Mouse (Mus musculus) hematopoietic multipotent progenitor cell, adult 10-12 weeks (in vitro differentiated cells): ENCODE measurements around the gene Lsm7. TPM values are rescaled to one million over a fixed set of nuclear protein-coding genes. Genes with fewer than 3 reads are reported as not detected.

Experiments
- polyA plus RNA-seq: library from polyadenylated mRNA; stranded (reverse); fragments of >175 nt; gene quantifications from 2 replicates; pipeline ENCODE4 v1.2.3, GENCODE M21; 2012; ENCODE audit warnings: low replicate concordance

The Lsm7 gene
- 51.6 and 117 TPM in 2 replicates for polyA plus RNA-seq

GRCm38 (mm10) chr10:80854913-80855748 lies at the start of gene Lsm7, which contains the start of gene Sppl2b:
Lsm7 (minus strand) TSS chr10:80855209.
Sppl2b (plus strand) TSS chr10:80855275.

GRCm38 (mm10) chr10:80900318-80901247 lies 45.6 kb upstream of the Lsm7 start, which contains the start of gene Timm13:
Timm13 (minus strand) TSS chr10:80900969.

GRCm38 (mm10) chr10:80871581-80871980 lies 16.6 kb upstream of the Lsm7 start, which contains the start of gene Tmprss9:
Tmprss9 (plus strand) TSS chr10:80871848.

GRCm38 (mm10) chr10:80843931-80844547 lies 11.0 kb downstream of the Lsm7 start, which contains the start of gene Lingo3:
Lingo3 (minus strand) TSS chr10:80844039.

GRCm38 (mm10) chr10:80826151-80827062 lies 28.6 kb downstream of the Lsm7 start, which contains the start of gene Oaz1:
Oaz1 (plus strand) TSS chr10:80826656.

GRCm38 (mm10) chr10:80813366-80813765 lies 41.6 kb downstream of the Lsm7 start, which contains the start of gene Jsrp1:
Jsrp1 (minus strand) TSS chr10:80813498.

GRCm38 (mm10) chr10:80804916-80805315 lies 50.1 kb downstream of the Lsm7 start, which contains the start of gene Amh:
Amh (plus strand) TSS chr10:80805243.

Other genes starting within 250 kb of the Lsm7 start
- gene Gm49322, start 249.2 kb downstream of the Lsm7 start, polyA plus RNA-seq, result 0.94 and 4.2 TPM in 2 replicates
- 480 and 641 TPM in 2 replicates for gene Csnk1g2, start 232.4 kb downstream of the Lsm7 start, polyA plus RNA-seq
- 79.6 and 100 TPM in 2 replicates for gene Btbd2, start 198.1 kb downstream of the Lsm7 start, polyA plus RNA-seq
- gene Mknk2, start 177.1 kb downstream of the Lsm7 start, polyA plus RNA-seq, result 710 and 986 TPM in 2 replicates
- gene Mob3a, start 153.2 kb downstream of the Lsm7 start, polyA plus RNA-seq, result 101 and 135 TPM in 2 replicates
- gene Izumo4, start 153.0 kb downstream of the Lsm7 start, polyA plus RNA-seq, result 65.5 and 73.9 TPM in 2 replicates
- 42.2 and 65.5 TPM in 2 replicates for gene Ap3d1, start 112.9 kb downstream of the Lsm7 start, polyA plus RNA-seq
- 80.4 and 136 TPM in 2 replicates for gene Dot1l, start 100.0 kb downstream of the Lsm7 start, polyA plus RNA-seq
- gene Sf3a2, start 57.0 kb downstream of the Lsm7 start, polyA plus RNA-seq, result 321 and 932 TPM in 2 replicates
- gene Plekhj1, start 56.6 kb downstream of the Lsm7 start, polyA plus RNA-seq, result 209 and 238 TPM in 2 replicates
- 1.1 and 3.0 TPM in 2 replicates for gene Amh, start 50.0 kb downstream of the Lsm7 start, polyA plus RNA-seq
- not detected in 2 replicates for gene Jsrp1, start 41.7 kb downstream of the Lsm7 start, polyA plus RNA-seq
- 1,467 and 1,742 TPM in 2 replicates for gene Oaz1, start 28.6 kb downstream of the Lsm7 start, polyA plus RNA-seq
- gene Lingo3, start 11.2 kb downstream of the Lsm7 start, polyA plus RNA-seq, result 0.04 TPM in 1 of 2 replicates, not detected in the other
- 75.7 and 79.0 TPM in 2 replicates for gene Sppl2b, start 66 bp upstream of the Lsm7 start, polyA plus RNA-seq
- not detected in 2 replicates for gene Tmprss9, start 16.6 kb upstream of the Lsm7 start, polyA plus RNA-seq
- 115 and 162 TPM in 2 replicates for gene Timm13, start 45.8 kb upstream of the Lsm7 start, polyA plus RNA-seq
- gene Lmnb2, start 63.0 kb upstream of the Lsm7 start, polyA plus RNA-seq, result 14.5 and 18.6 TPM in 2 replicates
- gene Gadd45b, start 74.9 kb upstream of the Lsm7 start, polyA plus RNA-seq, result 32.8 and 53.4 TPM in 2 replicates
- gene Gng7, start 159.7 kb upstream of the Lsm7 start, polyA plus RNA-seq, result 0.51 and 0.75 TPM in 2 replicates
- not detected in 2 replicates for gene Diras1, start 170.5 kb upstream of the Lsm7 start, polyA plus RNA-seq
- 20.4 and 23.3 TPM in 2 replicates for gene Slc39a3, start 182.2 kb upstream of the Lsm7 start, polyA plus RNA-seq
- gene Sgta, start 205.0 kb upstream of the Lsm7 start, polyA plus RNA-seq, result 104 and 170 TPM in 2 replicates
- 20.3 and 22.9 TPM in 2 replicates for gene Thop1, start 214.8 kb upstream of the Lsm7 start, polyA plus RNA-seq
- 0.24 and 0.30 TPM in 2 replicates for gene Creb3l3, start 243.7 kb upstream of the Lsm7 start, polyA plus RNA-seq